Mouse (Mus musculus): Measurements from ENCODE around the gene Scaf11. TPM values are rescaled to one million over a fixed set of nuclear protein-coding genes. Genes with fewer than 3 reads are reported as not detected.

Gene Scaf11
- total RNA-seq, 4 experiments from 2014 or later: 54.0 to 62.6 (median 60.0) TPM

DNA sequence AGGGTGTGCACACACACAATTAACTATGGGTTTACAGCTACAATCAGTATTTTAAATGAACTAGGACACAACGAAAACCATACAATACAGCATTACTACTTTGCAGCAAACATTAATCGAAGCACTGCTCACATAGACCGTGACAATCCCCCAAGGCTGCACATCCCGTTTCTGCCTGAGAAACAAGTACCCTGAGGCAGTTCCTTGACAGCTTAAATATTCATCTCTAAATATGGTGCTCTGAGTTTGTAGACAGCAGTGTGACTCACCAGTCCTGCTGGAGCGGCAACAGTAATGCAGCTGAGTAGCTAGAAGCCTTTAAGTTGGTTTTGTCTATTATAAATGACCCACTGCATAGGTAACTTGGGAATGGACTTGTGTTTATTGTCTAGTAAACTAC, 55.1 kb downstream of the Scaf11 start:
- no peak for DNase-seq (ENCODE audit: low spot score in 2 of 2)

DNA sequence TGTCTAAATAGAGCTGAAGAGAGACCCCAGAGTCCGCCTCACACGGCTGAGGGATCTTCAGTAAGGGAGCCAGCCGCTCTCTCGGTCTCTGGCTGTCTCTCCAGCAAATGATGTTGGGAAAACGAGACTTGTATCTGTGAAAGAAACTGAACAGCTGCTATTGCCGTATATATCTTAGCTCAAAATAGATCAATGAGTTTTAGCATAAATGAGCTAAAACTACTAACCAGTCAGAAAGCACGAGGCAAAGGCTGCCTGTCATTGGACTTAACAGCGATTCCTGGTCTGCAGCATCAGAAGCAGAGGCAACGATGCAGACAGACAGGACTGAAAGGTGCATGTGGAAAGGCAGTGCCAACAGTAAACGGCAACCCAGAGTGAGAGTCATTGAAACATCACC, 62.3 kb downstream of the Scaf11 start:
- DNase-seq (ENCODE audit: low spot score in 2 of 2): no peak

DNA sequence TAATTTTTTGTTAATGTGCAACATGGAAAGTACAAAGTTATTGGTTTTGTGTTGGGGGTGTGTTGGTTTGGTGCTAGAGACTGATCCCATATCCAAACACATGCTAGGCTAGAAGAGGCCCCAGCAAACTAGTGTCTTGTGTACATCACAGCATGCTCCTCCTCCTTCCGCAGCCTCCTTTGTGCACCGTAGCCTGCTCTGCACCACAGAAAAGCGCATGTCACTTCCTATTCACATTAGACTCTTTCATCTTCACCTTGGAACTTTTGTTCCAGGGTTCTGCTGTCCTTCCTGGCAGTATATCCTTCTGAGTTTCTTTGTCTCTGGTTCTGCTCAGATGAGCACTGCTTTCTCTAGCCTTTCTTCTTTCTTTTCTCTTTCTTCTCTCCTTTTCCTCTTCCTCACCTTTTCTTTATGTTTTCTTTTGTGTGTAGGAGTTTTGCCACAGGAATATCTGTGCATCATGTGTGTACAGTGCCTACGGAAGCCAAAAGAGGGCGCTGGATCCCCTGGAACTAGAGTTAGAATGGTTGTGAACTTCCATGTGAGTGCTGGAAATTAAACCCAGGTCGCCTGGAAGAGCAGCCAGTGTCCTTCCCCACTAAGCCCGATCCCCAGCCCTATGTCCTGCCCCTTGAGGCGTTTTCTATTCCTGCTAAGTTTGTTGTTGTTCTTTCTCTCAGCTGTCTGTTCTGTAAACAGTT, 63.9 kb downstream of the Scaf11 start:
- no peak for DNase-seq (ENCODE audit: low spot score in 2 of 2)

DNA sequence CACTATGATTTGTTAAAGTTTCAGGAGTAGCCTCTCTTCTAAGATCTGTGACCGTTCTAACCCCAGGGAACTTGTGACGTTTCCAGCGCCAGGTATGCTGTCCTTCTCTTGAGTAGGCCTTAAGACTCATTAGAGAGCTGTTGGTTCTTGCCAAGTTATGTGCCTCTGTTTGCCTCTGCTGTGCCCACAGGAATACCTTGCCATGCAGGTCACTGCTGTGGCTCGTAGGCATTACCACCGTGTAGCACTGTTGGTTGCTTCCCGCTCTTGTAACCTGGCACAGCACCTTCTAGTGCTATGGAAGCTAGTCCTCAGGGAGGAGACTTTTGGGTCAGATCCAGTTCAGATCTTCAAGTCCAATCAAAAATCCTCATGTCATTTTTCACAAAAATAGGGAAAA, 65.6 kb downstream of the Scaf11 start:
- no peak for DNase-seq (ENCODE audit: low spot score in 2 of 2)

DNA sequence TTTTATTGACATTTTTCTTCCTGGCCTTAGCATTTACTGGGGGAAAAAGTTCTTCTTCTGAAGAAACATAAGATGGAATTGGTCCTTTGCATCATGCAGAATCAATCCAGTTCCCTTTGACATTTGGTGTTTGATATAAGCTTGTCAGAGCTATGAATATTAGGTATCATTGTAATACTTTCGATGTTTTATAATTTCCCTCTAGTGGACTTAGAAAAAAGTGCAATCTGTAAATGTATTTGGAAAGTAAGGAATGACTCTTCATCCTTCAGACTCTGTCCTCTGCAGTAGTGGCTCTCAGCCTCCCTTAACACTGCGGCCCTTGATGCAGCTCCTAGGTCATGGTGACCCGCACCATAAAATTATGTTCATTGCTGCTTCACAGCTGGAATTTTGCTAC, 67.8 kb downstream of the Scaf11 start:
- no peak for DNase-seq (ENCODE audit: low spot score in 2 of 2)

DNA sequence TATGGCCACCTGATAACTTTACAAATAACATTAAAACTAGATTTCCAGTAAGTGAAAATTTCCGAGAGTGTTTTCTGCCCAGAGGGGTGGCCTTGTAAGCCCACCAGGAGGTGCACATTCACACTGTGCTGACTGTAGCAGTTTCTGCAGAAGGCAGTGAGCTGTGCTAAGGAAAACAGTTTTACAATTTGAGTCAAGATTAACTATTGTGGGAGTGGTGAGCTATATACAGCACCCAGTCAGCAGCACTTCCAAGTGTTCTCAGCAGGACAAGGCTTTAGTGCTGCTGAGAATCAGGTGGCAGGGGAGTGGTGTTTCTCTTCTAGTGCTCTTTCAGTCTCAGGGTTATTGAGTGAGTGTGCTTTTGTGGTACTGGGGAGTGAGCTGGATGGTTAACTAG, 72.1 kb downstream of the Scaf11 start:
- DNase-seq (ENCODE audit: low spot score in 2 of 2): no peak

DNA sequence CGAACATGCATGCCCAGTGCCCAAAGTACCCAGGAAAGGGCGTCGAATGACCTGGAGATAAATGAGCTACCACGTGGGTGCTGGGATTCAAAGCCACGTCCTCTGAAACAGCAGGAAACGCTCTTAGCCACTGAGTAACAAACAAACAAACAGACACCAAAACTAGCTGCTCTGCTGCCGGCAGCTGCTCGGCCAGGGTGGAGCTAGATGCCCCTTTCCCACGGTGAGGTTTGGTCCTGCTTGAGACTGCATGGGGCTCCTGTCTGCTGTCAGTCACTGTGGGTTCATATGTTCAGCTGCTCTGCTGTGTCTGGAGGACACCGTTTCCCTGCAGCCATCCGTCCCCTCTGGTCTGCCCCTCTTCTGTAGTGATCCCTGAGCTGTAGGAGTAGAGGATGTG, 78.4 kb downstream of the Scaf11 start:
- no peak for DNase-seq (ENCODE audit: low spot score in 2 of 2)

DNA sequence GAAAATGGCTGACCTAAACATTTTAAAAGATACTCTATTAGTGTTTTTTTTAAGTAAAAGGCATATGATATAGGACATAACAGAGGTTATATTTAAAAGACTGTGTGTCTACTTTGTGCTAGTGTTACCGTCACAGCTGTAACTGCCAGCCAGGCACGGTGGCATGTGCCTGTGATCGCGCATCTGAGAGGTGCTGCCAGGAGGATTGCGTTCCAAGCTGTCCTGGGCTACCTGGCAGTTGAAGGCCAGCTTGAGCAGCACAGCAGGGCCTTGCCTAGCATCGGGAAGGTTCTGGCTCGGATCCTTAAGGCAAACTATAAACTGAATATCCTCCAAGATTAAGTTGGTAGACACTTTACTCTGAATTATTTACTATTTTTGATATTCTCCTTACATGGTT, 82.9 kb downstream of the Scaf11 start:
- no peak for DNase-seq (ENCODE audit: low spot score in 2 of 2)

DNA sequence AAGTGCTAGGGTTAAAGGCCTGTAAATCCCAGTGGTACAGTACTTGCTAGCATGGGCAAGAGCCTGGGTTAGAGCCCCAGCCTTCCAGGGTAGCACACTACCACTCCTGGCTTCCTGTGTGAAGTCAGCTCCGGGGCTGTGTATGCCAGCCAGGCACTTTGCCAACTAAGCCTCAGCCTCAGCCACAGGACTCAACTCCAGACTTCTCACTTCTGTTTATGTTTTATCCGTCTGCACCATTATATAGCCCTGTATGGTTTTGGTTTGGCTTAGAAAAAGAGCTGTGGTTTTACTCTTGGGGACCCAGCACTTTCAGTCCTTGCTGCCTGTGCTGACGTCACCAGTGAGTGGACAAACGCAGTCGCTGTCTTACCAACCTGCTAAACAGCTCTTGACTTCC, 83.4 kb downstream of the Scaf11 start:
- DNase-seq (ENCODE audit: low spot score in 2 of 2): no peak

DNA sequence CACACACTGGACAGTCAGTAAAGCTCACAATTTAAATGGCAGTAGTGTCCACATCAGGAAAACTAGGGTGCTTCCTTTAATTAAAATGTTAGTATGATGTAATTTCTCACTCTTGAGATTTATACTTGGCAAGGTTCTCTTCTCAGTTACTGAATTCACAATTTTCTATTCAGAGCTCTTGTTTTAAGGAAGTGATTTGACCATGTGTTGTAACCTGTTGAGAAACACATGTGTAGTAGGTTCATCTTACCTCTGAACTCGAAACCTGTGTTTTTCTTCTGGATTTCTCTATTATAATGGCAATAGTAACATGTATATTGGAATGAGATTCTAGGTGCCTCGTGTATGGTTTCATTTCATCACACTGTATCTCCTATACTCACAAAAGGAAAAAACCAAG, 84.4 kb downstream of the Scaf11 start:
- DNase-seq (ENCODE audit: low spot score in 2 of 2): no peak

DNA sequence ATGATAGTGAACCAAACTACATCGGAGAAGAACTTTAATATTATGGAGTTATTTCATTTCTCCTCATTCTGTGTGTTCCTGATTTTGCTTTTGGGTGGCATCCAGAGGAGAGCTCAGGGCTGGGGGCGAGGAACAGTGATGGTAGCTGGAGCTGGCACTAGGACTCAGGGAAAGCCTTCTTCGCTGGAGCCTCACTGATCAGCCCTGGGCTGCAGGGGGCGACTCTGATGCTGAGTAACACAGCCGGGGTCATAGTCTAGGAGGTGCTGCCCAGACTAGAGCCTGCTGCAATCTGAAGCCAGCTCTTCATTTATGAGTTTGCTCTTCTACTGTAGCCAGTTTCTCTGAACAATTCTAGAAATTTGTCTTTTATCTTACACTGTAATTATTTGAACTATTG, 87.5 kb downstream of the Scaf11 start:
- DNase-seq (ENCODE audit: low spot score in 2 of 2): no peak

DNA sequence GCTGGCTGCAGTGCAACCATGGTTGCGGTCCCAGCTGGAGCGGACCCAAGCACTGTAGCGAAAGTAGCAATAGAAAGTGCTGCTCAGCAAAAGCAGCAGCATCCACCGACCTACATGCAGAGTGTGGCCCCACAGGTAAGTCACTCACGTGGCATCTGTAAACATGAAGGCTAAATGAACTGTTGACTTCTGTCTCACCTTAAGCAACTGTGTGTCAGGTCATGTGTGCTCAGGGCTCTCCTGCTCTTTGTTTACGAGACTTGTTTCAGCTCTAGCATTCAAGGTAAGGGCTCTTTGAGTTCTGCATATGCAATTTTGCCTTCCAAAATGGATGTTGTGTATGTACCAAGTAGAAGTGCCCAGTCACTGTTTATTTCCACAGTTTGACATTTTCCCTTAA, 88.0 kb downstream of the Scaf11 start:
- DNase-seq (ENCODE audit: low spot score in 2 of 2): no peak

DNA sequence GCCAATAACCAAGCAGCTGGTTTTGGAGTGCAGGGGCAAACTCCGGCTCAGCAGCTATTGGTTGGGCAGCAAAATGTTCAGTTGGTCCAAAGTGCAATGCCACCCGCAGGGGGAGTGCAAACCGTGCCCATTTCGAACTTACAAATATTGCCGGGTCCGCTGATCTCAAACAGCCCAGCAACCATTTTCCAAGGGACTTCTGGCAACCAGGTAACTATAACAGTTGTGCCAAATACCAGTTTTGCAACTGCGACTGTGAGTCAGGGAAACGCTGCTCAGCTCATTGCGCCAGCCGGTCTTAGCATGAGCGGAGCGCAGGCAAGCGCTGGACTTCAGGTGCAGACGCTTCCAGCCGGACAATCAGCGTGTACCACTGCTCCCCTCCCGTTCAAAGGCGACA, 89.3 kb downstream of the Scaf11 start:
- no peak for DNase-seq (ENCODE audit: low spot score in 2 of 2)

DNA sequence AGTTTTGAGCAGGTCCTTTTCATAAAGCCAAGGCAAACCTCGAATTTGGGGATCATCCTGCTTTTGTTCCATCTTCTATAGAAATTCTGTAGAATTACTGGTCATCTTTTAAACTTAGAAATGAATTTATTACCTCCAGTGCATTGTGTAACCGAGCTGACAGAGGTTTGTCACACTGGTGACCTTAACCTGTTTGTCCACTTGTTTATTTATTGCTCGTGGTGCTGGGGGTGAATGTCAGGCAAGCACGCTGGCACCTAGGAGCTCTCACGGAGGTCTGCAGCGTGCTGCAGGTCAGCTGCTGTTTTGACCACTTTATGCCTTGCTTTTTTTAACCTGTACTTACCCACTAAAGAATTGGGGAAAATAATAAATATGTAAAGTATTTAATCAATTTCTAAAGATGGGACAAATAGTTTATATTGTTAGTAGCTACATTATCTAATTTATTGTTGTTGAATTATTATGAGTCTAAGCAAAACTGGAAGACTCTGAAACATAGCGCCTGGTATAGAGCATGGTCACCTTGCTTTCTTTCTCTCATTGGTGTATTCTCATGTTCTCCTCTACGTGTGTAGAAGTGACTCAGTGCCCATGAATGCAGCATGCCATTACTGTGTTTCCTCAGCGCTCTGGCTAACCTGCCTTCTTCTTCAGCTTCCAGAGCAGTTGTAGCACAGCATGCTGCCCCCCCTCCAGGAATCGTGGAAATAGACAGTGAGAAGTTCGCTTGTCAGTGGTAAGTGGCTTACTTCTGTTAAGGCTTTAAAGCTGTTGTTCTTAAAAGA, 94.3 kb downstream of the Scaf11 start:
- no peak for DNase-seq (ENCODE audit: low spot score in 2 of 2)

DNA sequence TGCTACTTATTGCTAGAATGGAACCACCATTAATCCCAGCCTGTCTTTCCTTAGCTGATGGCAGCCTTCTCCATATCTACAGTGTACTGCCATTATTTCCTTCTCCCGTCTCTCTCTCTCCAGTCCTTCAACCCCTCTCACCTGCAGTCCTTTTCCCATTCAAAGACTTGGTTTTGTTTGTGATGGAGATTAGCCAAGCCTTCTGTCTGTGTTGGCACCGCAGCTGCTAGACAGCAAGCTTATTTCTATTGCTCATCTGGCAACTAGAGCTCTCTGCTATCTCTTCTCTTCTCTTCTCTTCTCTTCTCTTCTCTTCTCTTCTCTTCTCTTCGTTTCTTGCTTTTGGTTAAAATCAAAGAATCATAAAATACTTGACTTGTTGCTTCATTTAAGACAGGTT, 95.3 kb downstream of the Scaf11 start:
- no peak for DNase-seq (ENCODE audit: low spot score in 2 of 2)

Small RNA genes lying within 50 kb of the gene (microRNA-seq; reads per million reads assigned to microRNA genes)
- gene Gm25397: 0 reads per million in 2 experiments

Other genes with a start within 250 kb of the Scaf11 start
- 10 to 100 TPM; 28.6 to 39.8 (median 35.4) TPM for gene Arid2, start 173.3 kb downstream of the Scaf11 start, total RNA-seq (2022)
- 10 to 100 TPM; 84.8 to 97.3 (median 90.0) TPM for gene Slc38a1, start 182.1 kb upstream of the Scaf11 start, total RNA-seq (2022)
- 100 to 1,000 TPM in 1 of 4 experiments, 10 to 100 TPM in 3; 71.8 to 103 (median 85.4) TPM for gene Slc38a2, start 238.9 kb upstream of the Scaf11 start, total RNA-seq (2022)

All from layer of hippocampus, adult 8-10 months (tissue).